Mouse (Mus musculus) heart, embryonic 14.5 days (tissue): ENCODE data around the gene Jtb. TPM values are rescaled to one million over a fixed set of nuclear protein-coding genes. Genes with fewer than 3 reads are reported as not detected.

Experiments
- ATAC-seq: fragments of 200-750 bp; cut with Nextera tagmentation; 2 replicates; pipeline ENCODE4 v1.8.0; 2017; ENCODE audit warnings: low read depth, moderate TSS enrichment; ENCODE audit not compliant: insufficient number of reproducible peaks, insufficient read depth, low FRiP score
- H3K27ac ChIP-seq, 2 experiments: fragments of 200-500 bp in 1 of 2; fragments of 300-500 bp in 1 of 2; sonication (generic) in 1 of 2; replicated peaks in 1 of 2; 2 replicates each; pipeline ENCODE4 v1.5.1; 2012 to 2014; ENCODE audit warnings: low read depth in 2 of 2, low read length in 2 of 2, control low read depth in 1 of 2, mild to moderate bottlenecking in 1 of 2, mixed read lengths in 1 of 2; ENCODE audit not compliant: control insufficient read depth in 1 of 2, insufficient read depth in 1 of 2
- H3K27me3 ChIP-seq: fragments of 300-500 bp; sonication (generic); 2 replicates; pipeline ENCODE4 v1.6.1; 2014; ENCODE audit warnings: mild to moderate bottlenecking, low read length, control low read depth; ENCODE audit not compliant: control insufficient read depth, insufficient read depth
- H3K36me3 ChIP-seq: fragments of 300-500 bp; sonication (generic); 2 replicates; pipeline ENCODE4 v1.6.1; 2014; ENCODE audit warnings: mild to moderate bottlenecking, control low read depth, low read length, mixed read lengths; ENCODE audit not compliant: control insufficient read depth, insufficient read depth
- H3K4me1 ChIP-seq, 2 experiments: fragments of 200-500 bp in 1 of 2; fragments of 300-500 bp in 1 of 2; sonication (generic) in 1 of 2; 2 replicates each; pipeline ENCODE4 v1.6.1; 2012 to 2014; ENCODE audit warnings: low read length in 2 of 2, control low read depth in 1 of 2, mixed read lengths in 1 of 2; ENCODE audit not compliant: control insufficient read depth in 2 of 2, insufficient read depth in 2 of 2
- H3K4me2 ChIP-seq: fragments of 300-500 bp; sonication (generic); 2 replicates; pipeline ENCODE4 v1.6.1; 2014; ENCODE audit warnings: mild to moderate bottlenecking, low read length
- H3K4me3 ChIP-seq, 2 experiments: fragments of 200-500 bp in 1 of 2; fragments of 300-500 bp in 1 of 2; sonication (generic) in 1 of 2; 2 replicates each; pipeline ENCODE4 v1.5.1; 2012 to 2014; ENCODE audit warnings: low read length in 2 of 2, mild to moderate bottlenecking in 2 of 2, control low read depth in 1 of 2, low read depth in 1 of 2, moderate library complexity in 1 of 2; ENCODE audit not compliant: control insufficient read depth in 1 of 2, insufficient read depth in 1 of 2
- H3K9ac ChIP-seq: fragments of 300-500 bp; sonication (generic); 2 replicates; pipeline ENCODE4 v1.6.1; 2014; ENCODE audit warnings: mild to moderate bottlenecking, low read length
- H3K9me3 ChIP-seq: fragments of 300-500 bp; sonication (generic); 2 replicates; pipeline ENCODE4 v1.6.1; 2016; ENCODE audit warnings: low read length, control low read depth; ENCODE audit not compliant: control insufficient read depth
- WGBS: fragments of 180-500 bp; shearing (Covaris S2); extraction: QIAGEN DNeasy Blood & Tissue Kit; methylation state at CpG from one replicate; pipeline ENCODE4 v1.1.7; 2014; 5-methylcytosine and 5-hydroxymethylcytosine counted together
- polyA plus RNA-seq: library from polyadenylated mRNA; unstranded; fragments of >200 nt; fragmentation: Nextera tagmentation; extraction: Ambion mirVana; gene quantifications from 2 replicates; pipeline ENCODE4 v1.2.1, GENCODE M21; 2014

The Jtb gene
- polyA plus RNA-seq, 1 experiment from 2014 or later = 96.7 TPM

DNA sequence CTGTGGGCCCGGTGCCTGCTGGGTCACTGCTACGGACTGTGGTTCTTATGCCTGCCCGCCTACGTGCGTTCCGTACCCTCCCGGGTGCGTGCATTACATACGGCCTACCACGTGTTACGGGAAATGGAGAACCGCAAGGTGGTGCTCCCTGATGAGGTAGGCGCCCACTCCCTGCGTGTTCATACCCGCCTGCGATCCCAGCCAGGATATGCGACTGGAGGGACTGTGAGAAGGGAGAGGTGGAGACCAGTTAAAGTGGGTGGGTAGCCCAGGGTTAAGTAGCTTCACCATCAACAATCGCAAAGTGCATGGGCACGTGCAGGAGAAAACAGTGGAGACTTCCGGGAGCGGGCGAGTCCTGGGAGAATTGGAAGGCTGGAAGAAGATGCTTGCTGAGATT lies 42.5 kb downstream of the Jtb start:
- no peak for ATAC-seq
- WGBS = 94% methylated on average over 22 of the region's 22 CpGs
- no peak overlapping the region for H3K9ac ChIP-seq
- no peaks in the 10 kb centered on the region for H3K27me3 ChIP-seq
- no peak overlapping the region for H3K4me2 ChIP-seq
- H3K9me3 ChIP-seq = no peaks in the 10 kb centered on the region
- H3K4me1 ChIP-seq = no peaks in the 10 kb centered on the region; a peak in 1 of 4 replicates
- no peak overlapping the region for H3K4me3 ChIP-seq
- no peak overlapping the region for H3K27ac ChIP-seq
- H3K36me3 ChIP-seq = peaks cover 97% of the 10 kb centered on the region

DNA sequence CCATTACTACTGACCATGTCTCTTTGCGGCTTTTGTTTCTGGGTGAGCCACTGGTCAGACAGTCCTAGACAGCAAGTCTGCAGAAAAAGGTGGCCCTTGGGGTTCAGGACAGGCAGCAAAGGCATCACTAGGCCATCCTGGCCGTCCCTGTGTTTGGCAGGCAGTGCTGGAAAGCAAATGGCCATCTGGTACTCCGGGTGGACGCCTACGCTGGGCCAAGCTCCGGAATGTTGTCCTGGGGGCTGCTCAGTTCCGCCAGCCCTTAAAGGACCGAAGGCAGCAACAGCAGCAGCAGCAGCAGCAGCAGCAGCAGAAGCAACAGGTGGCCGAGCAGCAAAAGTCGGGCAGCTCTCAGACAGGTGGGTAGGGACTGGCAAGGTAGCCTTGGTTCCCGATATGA lies 43.9 kb downstream of the Jtb start:
- Histone ChIP-seq H3K4me3 (no peak overlapping the region), H3K9me3 (no peaks in the 10 kb centered on the region), H3K4me2 (no peak overlapping the region), H3K4me1 (no peaks in the 10 kb centered on the region; a peak in 1 of 4 replicates), H3K27ac (no peak overlapping the region), H3K36me3 (peaks cover 98% of the 10 kb centered on the region), H3K27me3 (no peaks in the 10 kb centered on the region), H3K9ac (no peak overlapping the region)
- 91% methylated on average over 11 of the region's 11 CpGs for WGBS
- no peak for ATAC-seq

DNA sequence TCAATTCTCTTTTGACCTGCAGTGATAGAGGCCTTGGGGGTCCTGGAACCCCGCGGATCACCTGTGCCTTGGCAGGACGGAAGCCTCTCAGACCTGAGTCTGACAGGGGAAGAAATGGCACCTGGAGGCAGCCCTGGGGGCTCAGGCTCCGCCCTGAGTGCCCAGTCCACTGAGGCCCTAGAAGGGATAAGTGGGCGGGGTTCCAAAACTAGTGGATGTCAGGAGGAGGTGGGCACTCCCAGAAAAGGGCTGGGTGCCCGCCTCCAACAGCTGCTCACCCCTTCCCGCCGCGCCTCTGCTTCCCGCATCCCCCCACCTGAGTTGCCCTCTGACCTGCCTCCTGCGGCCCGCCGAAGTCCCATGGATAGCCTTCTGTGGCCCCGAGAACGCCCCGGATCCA lies 45.5 kb downstream of the Jtb start:
- H3K27ac ChIP-seq = no peak overlapping the region
- WGBS = 47% methylated on average over 16 of the region's 16 CpGs
- H3K4me1 ChIP-seq = no peaks in the 10 kb centered on the region; a peak in 1 of 4 replicates
- H3K27me3 ChIP-seq = no peaks in the 10 kb centered on the region
- H3K4me3 ChIP-seq = no peak overlapping the region
- peaks cover 93% of the 10 kb centered on the region for H3K36me3 ChIP-seq
- H3K9me3 ChIP-seq = no peaks in the 10 kb centered on the region
- H3K9ac ChIP-seq = no peak overlapping the region
- no peak overlapping the region for H3K4me2 ChIP-seq
- ATAC-seq = no peak

DNA sequence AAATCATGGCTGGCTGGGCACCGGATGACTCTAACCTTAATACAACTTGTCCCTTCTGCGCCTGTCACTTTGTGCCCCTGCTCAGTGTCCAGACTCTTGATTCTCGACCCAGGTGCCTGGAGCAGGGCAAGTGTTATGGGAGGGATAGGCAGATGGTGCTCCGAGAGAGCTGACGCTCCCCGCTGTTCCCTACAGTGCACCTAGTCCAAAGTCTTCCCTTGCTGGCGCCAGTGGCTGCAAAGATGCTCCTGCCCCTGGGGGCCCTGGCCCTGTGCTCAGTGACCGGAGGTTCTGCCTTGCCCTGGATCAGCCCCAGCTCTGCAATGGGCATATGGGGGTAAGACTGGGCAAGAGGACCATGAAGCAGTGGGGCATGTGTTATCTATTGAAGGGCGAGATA lies 46.4 kb downstream of the Jtb start:
- WGBS = 90% methylated on average over 9 of the region's 9 CpGs
- Histone ChIP-seq H3K27ac (no peak overlapping the region), H3K27me3 (no peaks in the 10 kb centered on the region), H3K9ac (no peak overlapping the region), H3K9me3 (no peaks in the 10 kb centered on the region), H3K36me3 (peaks cover 84% of the 10 kb centered on the region), H3K4me3 (no peak overlapping the region), H3K4me1 (no peaks in the 10 kb centered on the region; a peak in 1 of 4 replicates), H3K4me2 (no peak overlapping the region)
- ATAC-seq = no peak

DNA sequence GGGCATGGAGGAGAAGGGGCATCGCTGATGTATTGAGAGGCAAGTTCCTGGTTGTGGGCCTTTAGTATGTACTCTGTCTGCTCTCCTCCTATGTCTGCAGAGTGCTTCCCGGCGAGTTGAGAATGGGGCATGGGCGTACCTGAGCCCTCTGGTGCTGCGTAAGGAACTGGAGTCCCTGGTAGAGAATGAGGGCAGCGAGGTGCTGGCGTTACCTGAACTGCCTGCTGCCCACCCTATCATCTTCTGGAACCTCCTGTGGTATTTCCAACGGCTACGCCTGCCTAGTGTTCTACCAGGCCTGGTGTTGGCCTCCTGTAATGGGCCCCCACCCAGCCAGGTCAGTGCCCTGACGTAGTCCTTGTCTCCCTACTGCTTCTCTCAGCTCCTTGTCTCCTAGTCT lies 46.8 kb downstream of the Jtb start:
- no peak overlapping the region for H3K4me2 ChIP-seq
- ATAC-seq = no peak
- no peaks in the 10 kb centered on the region for H3K9me3 ChIP-seq
- whole genome bisulfite sequencing = 96% methylated on average over 10 of the region's 10 CpGs
- no peaks in the 10 kb centered on the region for H3K27me3 ChIP-seq
- H3K4me1 ChIP-seq = no peaks in the 10 kb centered on the region; a peak in 1 of 4 replicates
- H3K4me3 ChIP-seq = no peak overlapping the region
- peaks cover 80% of the 10 kb centered on the region for H3K36me3 ChIP-seq
- no peak overlapping the region for H3K9ac ChIP-seq
- no peak overlapping the region for H3K27ac ChIP-seq

DNA sequence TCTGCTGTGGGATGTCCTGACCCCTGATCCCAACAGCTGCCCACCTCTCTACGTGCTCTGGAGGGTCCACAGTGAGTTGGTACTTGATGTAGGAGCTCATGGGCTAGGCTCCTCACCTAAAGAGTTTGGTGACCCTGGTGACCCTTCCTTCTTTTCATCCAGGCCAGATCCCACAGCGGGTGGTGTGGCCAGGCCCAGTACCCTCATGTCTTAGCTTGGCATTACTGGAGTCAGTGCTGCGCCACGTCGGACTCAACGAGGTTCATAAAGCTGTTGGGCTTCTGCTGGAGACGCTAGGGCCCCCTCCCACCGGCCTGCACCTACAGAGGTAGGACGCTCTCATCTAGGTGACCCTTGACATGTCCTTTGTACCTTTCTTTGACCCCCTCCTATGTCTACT lies 47.8 kb downstream of the Jtb start:
- Histone ChIP-seq H3K4me2 (no peak overlapping the region), H3K27ac (no peak overlapping the region), H3K9ac (no peak overlapping the region), H3K27me3 (no peaks in the 10 kb centered on the region), H3K36me3 (peaks cover 70% of the 10 kb centered on the region), H3K4me1 (no peaks in the 10 kb centered on the region; a peak in 1 of 4 replicates), H3K9me3 (no peaks in the 10 kb centered on the region), H3K4me3 (no peak overlapping the region)
- ATAC-seq = no peak
- 95% methylated on average over 9 of the region's 9 CpGs for WGBS

DNA sequence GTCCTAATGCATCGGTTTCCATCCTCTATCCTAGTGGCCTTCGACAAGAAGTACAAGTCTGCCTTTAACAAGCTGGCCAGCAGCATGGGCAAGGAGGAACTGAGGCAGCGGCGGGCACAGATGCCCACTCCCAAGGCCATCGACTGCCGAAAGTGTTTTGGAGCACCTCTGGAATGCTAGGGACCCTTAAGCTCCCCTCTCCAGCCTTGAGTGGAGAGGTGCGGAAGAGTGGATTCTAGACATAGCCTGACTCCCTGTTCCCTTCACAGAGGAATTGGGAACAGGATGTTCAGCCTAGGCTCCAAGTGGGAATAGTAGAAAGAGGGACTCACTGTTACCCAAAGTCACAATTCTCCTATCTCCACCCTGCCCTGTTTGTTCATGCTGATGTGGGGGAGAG lies 48.3 kb downstream of the Jtb start:
- Histone ChIP-seq H3K9me3 (no peaks in the 10 kb centered on the region), H3K27me3 (no peaks in the 10 kb centered on the region), H3K4me1 (no peaks in the 10 kb centered on the region; a peak in 1 of 4 replicates), H3K27ac (no peak overlapping the region), H3K9ac (no peak overlapping the region), H3K4me2 (no peak overlapping the region), H3K4me3 (no peak overlapping the region), H3K36me3 (peaks cover 66% of the 10 kb centered on the region)
- no peak for ATAC-seq
- 83% methylated on average over 7 of the region's 7 CpGs for WGBS

DNA sequence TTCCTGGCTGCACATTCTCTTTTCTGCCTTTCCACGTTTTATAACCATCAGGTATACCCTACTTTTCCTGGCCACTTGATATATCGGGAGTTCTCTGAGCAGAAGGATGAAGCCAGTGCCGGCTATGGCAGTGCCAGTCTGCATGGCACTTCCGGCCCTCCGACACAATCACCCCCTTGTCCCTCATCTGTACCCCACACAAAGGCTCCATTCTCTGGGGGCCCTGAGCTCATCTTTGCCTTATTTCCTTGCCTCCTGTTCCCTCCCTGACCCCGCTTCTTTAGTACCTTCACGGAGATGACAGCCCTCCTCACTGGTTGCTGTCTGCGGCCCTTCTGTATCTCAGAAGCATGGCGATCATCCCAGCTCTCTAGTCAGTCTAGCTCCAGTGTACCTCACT lies 49.3 kb downstream of the Jtb start:
- H3K27me3 ChIP-seq = no peaks in the 10 kb centered on the region
- H3K9ac ChIP-seq = no peak overlapping the region
- ATAC-seq = no peak
- peaks cover 57% of the 10 kb centered on the region for H3K36me3 ChIP-seq
- H3K4me3 ChIP-seq = no peak overlapping the region
- H3K4me2 ChIP-seq = no peak overlapping the region
- no peaks in the 10 kb centered on the region; a peak in 1 of 4 replicates for H3K4me1 ChIP-seq
- no peak overlapping the region for H3K27ac ChIP-seq
- H3K9me3 ChIP-seq = no peaks in the 10 kb centered on the region
- WGBS = 84% methylated on average over 9 of the region's 9 CpGs
